Mouse (Mus musculus) embryonic facial prominence, embryonic 10.5 days (tissue): ENCODE results near the gene Olfr1394. TPM values are rescaled to one million over a fixed set of nuclear protein-coding genes. Genes with fewer than 3 reads are reported as not detected.
A peak's percentile ranks its signal among the peaks of the same experiment; 100 is the strongest.
"Not testable (repeated sequence)": the region's sequence is repeated elsewhere in the genome, so short reads cannot be mapped to it uniquely, and the experiment has no call there.

Source experiments
- DNase-seq: peaks from one replicate; pipeline ENCODE4 v3.0.0-alpha.2; 2017; ENCODE audit warnings: low spot score
- H3K27ac ChIP-seq: fragments of 300-500 bp; sonication (generic); replicated peaks from 2 replicates; pipeline ENCODE4 v1.5.1; 2016; ENCODE audit warnings: mild to moderate bottlenecking
- H3K27me3 ChIP-seq: fragments of 300-500 bp; sonication (generic); replicated peaks from 2 replicates; pipeline ENCODE4 v1.6.1; 2016; ENCODE audit warnings: low read depth, mild to moderate bottlenecking; ENCODE audit not compliant: poor library complexity, severe bottlenecking
- H3K36me3 ChIP-seq: fragments of 300-500 bp; sonication (generic); replicated peaks from 2 replicates; pipeline ENCODE4 v1.6.1; 2016; ENCODE audit warnings: mild to moderate bottlenecking, moderate library complexity
- H3K4me1 ChIP-seq: fragments of 300-500 bp; sonication (generic); 2 replicates; pipeline ENCODE4 v1.6.1; 2016
- H3K4me3 ChIP-seq: fragments of 300-500 bp; sonication (generic); 2 replicates; pipeline ENCODE4 v1.5.1; 2016; ENCODE audit warnings: mild to moderate bottlenecking, moderate library complexity
- H3K9me3 ChIP-seq: fragments of 300-500 bp; sonication (generic); 2 replicates; pipeline ENCODE4 v1.6.1; 2016; ENCODE audit warnings: mild to moderate bottlenecking
- WGBS: fragments of 180-500 bp; shearing (Covaris S2); methylation state at CpG from one replicate; pipeline ENCODE4 v1.1.7; 2016; 5-methylcytosine and 5-hydroxymethylcytosine counted together
- polyA plus RNA-seq: library from polyadenylated mRNA; unstranded; fragments of >200 nt; fragmentation: Nextera tagmentation; extraction: Ambion mirVana; gene quantifications from 2 replicates; pipeline ENCODE4 v1.2.1, GENCODE M21; 2016

Gene Olfr1394
- polyA plus RNA-seq, 1 experiment from 2014 or later = not detected

- Histone ChIP-seq H3K27me3 (peaks cover 30% of the 10 kb centered on the region), H3K9me3 (peaks cover 11% of the 10 kb centered on the region; the same call in 1 of the 2 replicates), H3K4me3 (peak overlapping the region; percentile 56), H3K27ac (no peak overlapping the region; the same call in 1 of the 2 replicates), H3K4me1 (peaks cover 8% of the 10 kb centered on the region), H3K36me3 (no peaks in the 10 kb centered on the region)
- WGBS = 5% methylated on average over 50 of the region's 50 CpGs
- peak; percentile 59 for DNase-seq
Measured at GRCm38 (mm10) chr11:49168839-49169611, 14.8 kb downstream of the Olfr1394 start.

- H3K4me1 ChIP-seq = peaks cover 13% of the 10 kb centered on the region
- no peak overlapping the region for H3K27ac ChIP-seq
- H3K9me3 ChIP-seq = peaks cover 11% of the 10 kb centered on the region; the same call in 1 of the 2 replicates
- no peaks in the 10 kb centered on the region for H3K36me3 ChIP-seq
- H3K27me3 ChIP-seq = peaks cover 30% of the 10 kb centered on the region
- 90% methylated on average over 4 of the region's 4 CpGs for WGBS
- H3K4me3 ChIP-seq = no peak overlapping the region
- no peak for DNase-seq
Measured at GRCm38 (mm10) chr11:49170576-49170975, 16.4 kb downstream of the Olfr1394 start.

GRCm38 (mm10) chr11:49175345-49175744, 21.2 kb downstream of the Olfr1394 start:
- DNase-seq = no peak
- H3K27me3 ChIP-seq = peaks cover 8% of the 10 kb centered on the region
- no peaks in the 10 kb centered on the region for H3K36me3 ChIP-seq
- H3K4me3 ChIP-seq = no peak overlapping the region
- WGBS = 94% methylated on average over 8 of the region's 8 CpGs
- H3K4me1 ChIP-seq = peaks cover 4% of the 10 kb centered on the region; the same call in 1 of the 2 replicates
- H3K27ac ChIP-seq = no peak overlapping the region
- no peaks in the 10 kb centered on the region for H3K9me3 ChIP-seq

- H3K4me3 ChIP-seq, H3K27ac ChIP-seq, H3K27me3 ChIP-seq, H3K36me3 ChIP-seq, DNase-seq, H3K4me1 ChIP-seq, H3K9me3 ChIP-seq: not testable (repeated sequence)
- WGBS = 84% methylated on average over 4 of the region's 4 CpGs
Measured at GRCm38 (mm10) chr11:49176047-49176779, 22.0 kb downstream of the Olfr1394 start.

- H3K36me3 ChIP-seq = no peaks in the 10 kb centered on the region
- H3K27me3 ChIP-seq = no peaks in the 10 kb centered on the region
- H3K27ac ChIP-seq = no peak overlapping the region
- no peak overlapping the region for H3K4me3 ChIP-seq
- no peaks in the 10 kb centered on the region for H3K9me3 ChIP-seq
- WGBS = 78% methylated on average over 1 of the region's 1 CpGs
- no peaks in the 10 kb centered on the region for H3K4me1 ChIP-seq
- DNase-seq = no peak
Measured at GRCm38 (mm10) chr11:49183172-49183571, 29.0 kb downstream of the Olfr1394 start.

GRCm38 (mm10) chr11:49186452-49186851, 32.3 kb downstream of the Olfr1394 start:
- 84% methylated on average over 6 of the region's 6 CpGs for WGBS
- DNase-seq = no peak
- H3K36me3 ChIP-seq = no peaks in the 10 kb centered on the region
- H3K27me3 ChIP-seq = no peaks in the 10 kb centered on the region
- no peak overlapping the region for H3K4me3 ChIP-seq
- no peaks in the 10 kb centered on the region for H3K9me3 ChIP-seq
- H3K27ac ChIP-seq = no peak overlapping the region
- no peaks in the 10 kb centered on the region for H3K4me1 ChIP-seq

GRCm38 (mm10) chr11:49186955-49187488, 32.8 kb downstream of the Olfr1394 start, which contains the start of gene Btnl9:
Gene Btnl9, minus strand, starts transcription at chr11:49187159.
- no peak within 1 kb of the TSS for H3K4me3 ChIP-seq
- H3K9me3 ChIP-seq = no peaks in the 10 kb centered on the region
- H3K4me1 ChIP-seq = no peaks in the 10 kb centered on the region
- WGBS = 76% methylated on average over 8 of the region's 8 CpGs
- no peak for DNase-seq
- no peaks in the 10 kb centered on the region for H3K36me3 ChIP-seq
- H3K27ac ChIP-seq = no peak within 1 kb of the TSS
- H3K27me3 ChIP-seq = no peaks in the 10 kb centered on the region

GRCm38 (mm10) chr11:49187701-49188100, 33.5 kb downstream of the Olfr1394 start:
- H3K36me3 ChIP-seq = no peaks in the 10 kb centered on the region
- H3K4me3 ChIP-seq = no peak overlapping the region
- no peaks in the 10 kb centered on the region for H3K4me1 ChIP-seq
- no peaks in the 10 kb centered on the region for H3K27me3 ChIP-seq
- WGBS = 78% methylated on average over 10 of the region's 10 CpGs
- no peaks in the 10 kb centered on the region for H3K9me3 ChIP-seq
- no peak for DNase-seq
- no peak overlapping the region for H3K27ac ChIP-seq

- Histone ChIP-seq H3K4me3 (no peak overlapping the region), H3K27ac (no peak overlapping the region), H3K27me3 (no peaks in the 10 kb centered on the region), H3K9me3 (no peaks in the 10 kb centered on the region), H3K4me1 (no peaks in the 10 kb centered on the region), H3K36me3 (no peaks in the 10 kb centered on the region)
- WGBS = 9% methylated on average over 7 of the region's 7 CpGs
- DNase-seq = peak; percentile 43
Measured at GRCm38 (mm10) chr11:49189737-49190136, 35.6 kb downstream of the Olfr1394 start.

GRCm38 (mm10) chr11:49191083-49191482, 36.9 kb downstream of the Olfr1394 start:
- no peak overlapping the region for H3K27ac ChIP-seq
- no peaks in the 10 kb centered on the region for H3K9me3 ChIP-seq
- no peak for DNase-seq
- H3K36me3 ChIP-seq = no peaks in the 10 kb centered on the region
- no peaks in the 10 kb centered on the region for H3K27me3 ChIP-seq
- H3K4me1 ChIP-seq = no peaks in the 10 kb centered on the region
- no peak overlapping the region for H3K4me3 ChIP-seq
- WGBS = 58% methylated on average over 2 of the region's 2 CpGs

GRCm38 (mm10) chr11:49194771-49195170, 40.6 kb downstream of the Olfr1394 start:
- DNase-seq, H3K4me3 ChIP-seq: not testable (repeated sequence)

GRCm38 (mm10) chr11:49195819-49196322, 41.7 kb downstream of the Olfr1394 start:
- DNase-seq = no peak
- Histone ChIP-seq H3K27me3 (no peaks in the 10 kb centered on the region), H3K4me1 (no peaks in the 10 kb centered on the region), H3K9me3 (no peaks in the 10 kb centered on the region), H3K36me3 (no peaks in the 10 kb centered on the region), H3K27ac (no peak overlapping the region), H3K4me3 (no peak overlapping the region)
- WGBS = 91% methylated on average over 7 of the region's 7 CpGs

More at GRCm38 (mm10) chr11:49194771-49195170, 40.6 kb downstream of the Olfr1394 start:
- H3K9me3 ChIP-seq, H3K4me1 ChIP-seq, H3K27ac ChIP-seq, H3K27me3 ChIP-seq, H3K36me3 ChIP-seq: not testable (repeated sequence)
- whole genome bisulfite sequencing = 95% methylated on average over 9 of the region's 9 CpGs
